Mouse (Mus musculus) right cerebral cortex, adult 2 months (tissue): ENCODE data around the gene Fam107b.

Source experiments
- DNase-seq, 2 experiments: peaks; one replicate each; pipeline ENCODE4 v3.0.0; 2021 to 2022; ENCODE audit warnings: low spot score in 2 of 2

The Fam107b gene

DNA sequence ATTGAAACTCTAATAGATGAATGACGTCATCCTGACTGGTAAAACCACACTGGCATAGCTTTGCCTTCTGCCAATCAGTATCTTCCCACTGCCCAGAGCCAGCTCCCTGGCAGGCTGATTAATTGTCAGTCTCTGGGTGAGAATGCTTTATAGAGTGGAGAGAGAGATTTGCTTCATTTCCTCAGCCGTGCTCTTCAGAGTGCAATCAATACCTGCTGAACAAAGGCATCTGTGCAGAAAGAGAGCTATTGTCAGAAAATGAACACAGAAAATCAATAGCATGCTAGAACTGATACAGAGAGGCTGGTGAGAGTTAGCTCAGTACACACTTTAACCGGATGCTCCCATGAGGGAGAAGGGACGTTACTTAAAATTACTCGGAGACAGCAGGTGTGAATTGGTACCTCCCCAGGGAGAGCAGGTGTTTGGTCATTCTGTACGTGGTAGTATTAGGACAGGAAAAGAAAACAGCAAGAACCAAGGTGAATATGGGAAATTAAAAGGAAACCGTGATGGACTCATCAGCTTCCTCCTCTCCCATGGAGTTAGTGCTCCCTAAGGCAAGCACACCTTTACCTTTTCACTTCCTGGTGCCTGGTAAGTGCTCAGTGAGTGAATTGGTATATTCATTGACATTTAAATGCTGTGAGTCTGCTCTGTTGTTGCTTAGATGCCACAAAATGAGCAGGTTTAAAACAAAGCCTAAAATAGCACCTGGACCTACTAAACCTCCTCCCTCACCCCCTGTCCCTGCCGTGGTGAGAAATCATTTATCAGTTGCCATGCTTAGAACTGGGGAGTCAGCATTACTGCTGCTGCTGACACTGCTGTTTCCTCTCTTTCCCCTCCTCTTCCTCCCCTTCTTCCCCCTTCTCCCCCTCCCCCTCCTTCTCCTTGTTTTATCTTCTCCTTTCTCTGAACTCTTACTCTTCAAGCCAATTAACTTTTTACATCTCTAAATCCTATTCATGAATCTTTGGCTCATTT is 38.9 kb downstream of the Fam107b start:
- DNase-seq, result no peak

DNA sequence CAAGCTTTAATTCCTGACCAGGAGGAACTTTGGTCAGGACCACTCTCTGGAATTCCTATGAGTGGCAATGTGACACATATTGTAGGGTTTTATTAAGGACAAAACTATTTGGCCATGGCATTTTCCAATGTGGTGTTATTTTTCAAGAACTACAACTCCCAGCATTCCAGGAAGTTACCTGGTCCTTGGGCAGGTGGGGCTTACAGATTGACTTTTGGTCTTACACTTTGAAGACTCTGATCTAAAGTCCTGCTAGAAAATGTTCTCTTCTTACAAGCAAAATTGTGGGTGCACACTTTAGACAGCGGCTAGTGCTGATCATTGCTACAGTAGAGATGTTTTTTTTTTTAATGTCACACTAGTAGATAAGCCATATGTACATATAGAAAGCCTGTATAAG is 48.2 kb downstream of the Fam107b start:
- DNase-seq, result no peak

DNA sequence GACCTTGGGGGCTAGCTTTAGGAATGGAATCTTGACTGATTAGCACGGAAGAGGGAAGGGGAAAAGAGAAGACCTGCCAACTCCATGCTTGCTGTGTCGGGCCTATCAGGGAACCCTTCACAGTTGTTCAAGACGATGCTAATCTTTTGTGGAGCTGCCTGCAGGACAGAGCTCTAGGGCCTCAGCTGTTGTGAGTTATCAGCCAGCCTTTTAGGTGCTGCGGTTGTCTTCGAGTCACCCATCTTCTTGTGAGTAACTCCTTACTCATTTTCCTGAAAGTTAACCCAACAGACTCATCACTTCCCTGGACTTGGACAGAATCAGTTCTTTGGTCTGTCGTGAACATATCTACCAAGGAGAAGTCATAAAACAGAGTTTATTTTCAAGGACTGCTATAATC is 51.3 kb downstream of the Fam107b start:
- no peak for DNase-seq

DNA sequence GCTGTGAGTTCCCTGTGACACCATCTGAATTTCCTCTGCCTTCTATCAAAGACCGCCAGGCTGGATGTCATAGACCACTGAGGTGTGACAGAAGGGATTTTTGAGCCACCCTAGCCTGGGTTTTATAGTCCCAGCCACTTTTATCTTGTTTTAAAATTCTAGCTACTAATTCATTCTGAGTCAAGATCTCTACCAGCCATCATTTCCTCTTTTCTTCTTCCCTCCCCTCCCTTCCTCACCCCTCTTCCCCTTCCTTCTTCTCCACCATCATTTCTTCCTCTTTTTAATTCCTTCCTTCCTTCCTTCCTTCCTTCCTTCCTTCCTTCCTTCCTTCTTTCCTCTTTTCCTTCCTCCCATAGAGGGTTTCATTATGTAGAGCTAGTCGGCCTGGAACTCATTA is 51.9 kb downstream of the Fam107b start:
- no peak for DNase-seq

DNA sequence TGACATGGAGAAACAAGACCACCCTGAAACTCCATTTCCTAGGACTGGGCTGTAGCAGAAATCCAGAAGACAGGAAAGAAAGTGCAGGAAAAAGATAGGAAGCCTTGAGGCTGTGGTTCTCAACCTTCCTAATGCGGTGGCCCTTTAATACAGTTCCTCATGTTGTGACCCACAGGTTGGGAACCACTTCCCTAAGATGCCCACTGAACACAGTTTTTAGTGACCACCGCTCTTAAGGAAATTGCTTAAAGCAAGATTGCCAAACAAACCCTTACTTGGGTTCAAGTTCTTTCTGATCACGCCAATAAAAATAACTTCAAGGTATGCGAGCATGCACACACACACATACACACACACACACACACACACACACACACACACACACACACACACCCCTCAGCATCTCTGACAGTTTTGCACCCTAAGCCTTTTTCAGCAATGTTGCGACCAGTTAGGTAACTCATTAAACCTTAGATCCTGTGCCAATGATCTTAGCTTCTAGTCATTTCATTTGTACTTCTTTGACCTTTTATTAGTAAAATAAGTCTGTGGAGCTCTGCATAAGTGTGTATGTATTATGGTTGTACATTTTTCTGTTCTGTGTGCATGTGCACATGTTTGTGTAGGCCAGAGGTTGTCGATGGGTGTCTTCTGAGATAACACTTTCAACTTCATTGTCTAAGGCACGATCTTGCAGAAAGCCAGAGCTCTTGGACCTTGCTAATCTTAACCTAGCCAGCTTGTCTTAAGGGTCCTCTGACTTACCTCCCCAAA is 53.1 kb downstream of the Fam107b start:
- DNase-seq, result no peak

DNA sequence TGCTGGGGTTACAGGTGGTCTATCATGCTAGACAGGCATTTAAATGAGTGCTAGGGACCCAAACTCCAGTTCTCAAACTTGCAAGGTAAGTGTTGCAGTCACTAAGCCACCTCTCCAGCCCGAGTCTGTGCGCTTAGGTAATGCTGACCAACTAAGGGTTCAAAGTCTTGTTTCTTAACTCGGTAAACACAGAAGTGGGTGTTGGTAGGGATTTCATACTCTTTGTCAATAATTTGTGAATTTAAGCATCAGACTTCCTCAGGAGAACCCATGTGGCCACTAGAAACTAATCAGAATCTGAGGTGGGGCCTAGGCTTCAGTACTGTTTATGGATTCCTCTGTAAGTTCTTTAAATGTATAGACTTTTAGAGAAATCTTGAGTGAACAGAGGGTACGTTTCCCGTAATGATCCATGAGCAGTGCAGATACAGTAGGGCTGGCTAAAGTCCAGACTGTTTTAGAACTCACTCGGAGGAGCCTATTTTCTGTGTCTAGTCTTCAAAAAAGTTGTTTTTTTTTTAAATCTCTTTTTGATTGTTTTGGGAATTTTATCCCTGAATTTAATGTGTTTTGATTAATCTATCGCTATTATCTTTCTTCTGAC is 53.8 kb downstream of the Fam107b start:
- no peak for DNase-seq

DNA sequence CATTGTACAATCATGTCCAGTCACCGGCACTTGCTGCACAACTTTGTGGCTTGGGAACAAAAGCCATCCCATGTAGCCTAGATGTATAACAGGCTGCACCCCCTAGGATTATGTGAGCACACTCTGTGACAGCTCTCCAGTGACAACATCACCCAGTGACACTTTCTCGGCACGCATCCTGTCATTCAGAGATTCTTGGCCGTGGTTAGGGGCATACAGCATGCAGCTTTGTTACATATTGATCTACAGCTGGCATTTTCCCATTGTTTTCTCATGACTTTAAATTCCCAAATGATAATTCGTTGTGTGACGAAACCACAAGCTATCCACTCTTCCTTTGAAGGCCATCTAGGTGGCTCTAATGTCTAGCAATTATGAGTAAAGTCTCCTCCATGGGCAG is 58.8 kb downstream of the Fam107b start:
- no peak for DNase-seq

DNA sequence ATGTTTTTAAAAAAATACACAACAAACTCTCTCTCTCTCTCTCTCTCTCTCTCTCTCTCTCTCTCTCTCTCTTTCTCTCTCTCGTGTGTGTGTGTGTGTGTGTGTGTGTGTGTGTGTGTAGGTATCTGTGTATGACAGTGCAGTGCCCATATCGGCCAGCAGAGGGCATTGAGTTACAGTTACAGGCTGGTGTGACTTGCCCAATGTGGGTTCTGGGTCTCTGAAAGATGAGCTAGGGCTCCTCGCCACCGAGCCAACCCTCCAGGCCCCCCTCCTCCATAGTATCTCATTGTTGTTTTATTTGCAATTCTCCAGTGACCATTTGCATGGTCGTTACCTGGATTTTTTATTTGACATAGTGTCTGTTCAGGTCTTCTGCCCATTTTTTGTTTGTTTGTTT is 59.5 kb downstream of the Fam107b start:
- no peak for DNase-seq

DNA sequence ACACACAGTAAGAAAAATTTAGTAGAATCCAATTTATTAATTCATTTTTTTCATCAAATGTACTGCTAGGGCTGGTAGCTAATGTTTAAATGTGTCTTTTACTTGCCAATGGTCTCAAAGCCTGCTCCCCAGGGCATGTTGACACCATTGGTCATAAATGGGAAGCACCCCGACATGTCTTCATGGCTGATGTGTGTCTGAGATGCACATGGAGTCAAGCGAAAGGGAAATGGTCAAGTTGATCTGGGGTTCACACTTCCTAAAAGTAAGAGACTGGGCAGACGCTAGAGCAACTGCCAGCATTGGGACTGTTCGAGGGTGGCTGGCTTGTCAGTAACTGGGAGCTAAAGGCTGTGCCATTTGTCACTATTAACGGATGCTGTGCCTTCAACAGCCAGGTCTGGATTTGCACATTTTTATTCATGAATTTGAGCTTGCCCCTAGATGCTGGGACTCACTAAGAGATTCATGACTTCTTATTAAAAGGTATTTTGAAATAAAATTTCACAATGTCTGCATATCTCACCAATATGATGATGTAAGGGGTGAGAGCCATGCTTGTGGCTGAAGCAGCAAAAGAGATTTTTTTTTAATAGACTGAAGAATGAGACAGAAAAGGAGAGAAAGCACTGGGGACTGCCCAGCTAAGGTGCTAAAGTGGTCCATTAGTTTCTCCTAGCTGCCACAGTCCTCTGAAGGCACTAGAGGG is 60.6 kb downstream of the Fam107b start:
- no peak for DNase-seq

DNA sequence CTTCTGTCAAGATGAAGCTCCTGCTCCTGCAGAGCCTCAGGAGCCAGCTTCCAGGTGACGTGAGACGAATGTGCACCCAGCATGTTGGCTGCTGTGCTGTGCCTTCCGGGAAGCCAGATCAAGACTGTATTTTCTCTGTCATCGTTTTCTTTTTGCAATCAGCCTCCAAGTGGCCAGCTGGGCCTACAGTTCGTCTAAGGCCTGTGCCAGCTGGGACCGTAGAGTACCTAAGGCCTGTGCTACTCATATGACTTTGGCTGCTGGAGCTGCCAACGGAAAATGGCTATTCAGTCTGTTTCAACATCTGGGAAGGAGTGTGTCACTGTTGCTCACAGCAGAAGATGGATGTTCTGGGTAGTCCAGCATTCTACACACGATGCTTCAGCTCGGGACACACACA is 62.8 kb downstream of the Fam107b start:
- DNase-seq, result no peak

DNA sequence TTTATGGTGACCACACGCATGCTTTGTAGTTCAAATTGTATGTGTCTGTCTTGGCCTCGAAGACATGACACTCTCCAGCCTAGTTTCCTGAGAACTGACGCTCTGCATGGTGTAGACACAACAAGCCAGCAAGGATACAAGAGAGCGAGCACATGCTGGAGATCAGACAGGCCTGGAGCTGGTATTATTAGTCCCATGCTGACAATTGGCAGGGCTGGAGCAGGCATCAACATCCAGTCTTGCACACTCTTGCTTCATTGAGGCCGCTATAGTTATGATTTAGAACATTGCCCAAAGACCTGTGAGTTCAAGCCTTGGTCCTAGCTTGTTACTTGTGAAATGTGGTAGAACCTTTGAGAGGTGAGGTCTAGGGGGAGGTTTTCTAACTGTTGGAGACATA is 66.5 kb downstream of the Fam107b start:
- no peak for DNase-seq

DNA sequence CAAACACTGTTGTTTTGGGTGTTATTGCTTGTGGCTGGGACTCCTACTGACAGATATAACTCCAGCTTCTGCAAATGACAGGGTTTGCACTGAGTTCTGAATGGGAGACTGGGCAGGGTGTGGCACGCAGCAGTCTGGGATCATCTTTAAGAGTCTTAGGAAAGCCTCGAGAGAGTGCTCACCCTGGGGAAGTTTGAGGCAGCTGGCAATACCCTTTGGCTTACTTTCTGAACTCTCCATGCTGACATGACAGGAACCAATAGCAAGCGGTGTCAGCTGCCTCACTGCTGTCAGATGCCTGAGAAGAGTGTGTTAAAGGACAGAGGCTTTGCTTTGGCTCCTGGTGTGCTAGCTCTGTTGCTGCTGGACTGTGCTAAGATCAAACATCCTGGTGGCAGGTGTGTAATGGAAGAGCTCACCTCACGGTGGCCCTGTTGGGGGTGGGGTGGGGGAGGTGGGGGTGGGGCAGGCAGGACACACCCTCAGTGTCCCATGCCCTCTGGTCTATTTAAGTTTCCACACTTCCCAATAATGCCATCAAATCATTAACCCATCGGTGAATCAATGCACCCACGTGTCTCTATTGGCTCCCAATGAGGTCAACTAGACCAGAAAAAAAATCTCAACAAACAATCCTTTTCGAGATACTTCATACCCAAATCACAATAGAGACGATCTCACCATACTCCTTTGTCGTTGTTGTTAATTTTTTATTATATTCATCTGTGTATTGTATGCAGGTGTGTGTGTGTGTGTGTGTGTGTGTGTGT is 70.9 kb downstream of the Fam107b start:
- no peak for DNase-seq

DNA sequence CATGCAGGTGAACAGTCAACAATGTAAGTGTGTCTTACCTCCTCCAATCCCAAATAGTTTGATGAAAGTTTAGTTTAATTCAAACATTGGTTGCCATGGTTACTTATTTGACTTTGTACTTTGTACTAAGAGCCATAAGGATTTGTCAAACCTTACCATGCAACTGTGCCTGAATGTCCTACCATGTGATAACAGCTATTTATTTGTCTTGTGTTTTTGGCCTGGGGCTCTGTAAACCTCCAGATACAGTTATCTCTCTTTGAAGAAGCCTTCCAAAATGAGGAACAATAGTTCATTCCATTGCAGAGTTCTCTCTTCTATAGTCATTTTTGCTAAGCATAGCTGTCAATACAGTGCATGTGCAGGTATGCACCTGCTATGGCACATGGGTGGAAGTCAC is 72.7 kb downstream of the Fam107b start:
- no peak for DNase-seq

DNA sequence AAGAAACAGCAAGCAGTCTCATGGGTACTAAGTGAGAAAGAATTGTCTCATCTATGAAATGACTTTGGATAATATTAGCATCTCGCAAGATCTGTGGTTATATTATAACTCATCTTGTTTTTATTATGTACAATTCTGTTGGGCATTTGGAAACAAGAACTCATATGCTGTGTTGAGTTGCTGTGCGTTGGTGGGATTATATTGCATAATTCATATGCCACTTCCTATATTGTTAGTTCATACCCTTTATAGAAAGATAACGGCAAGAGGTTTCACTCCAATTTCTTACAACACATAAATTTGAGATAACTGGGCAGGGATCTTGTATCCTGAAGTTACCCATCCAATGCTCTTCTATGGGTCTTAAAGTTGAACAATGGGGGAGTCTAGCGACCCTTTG is 75.5 kb downstream of the Fam107b start:
- DNase-seq, result no peak

DNA sequence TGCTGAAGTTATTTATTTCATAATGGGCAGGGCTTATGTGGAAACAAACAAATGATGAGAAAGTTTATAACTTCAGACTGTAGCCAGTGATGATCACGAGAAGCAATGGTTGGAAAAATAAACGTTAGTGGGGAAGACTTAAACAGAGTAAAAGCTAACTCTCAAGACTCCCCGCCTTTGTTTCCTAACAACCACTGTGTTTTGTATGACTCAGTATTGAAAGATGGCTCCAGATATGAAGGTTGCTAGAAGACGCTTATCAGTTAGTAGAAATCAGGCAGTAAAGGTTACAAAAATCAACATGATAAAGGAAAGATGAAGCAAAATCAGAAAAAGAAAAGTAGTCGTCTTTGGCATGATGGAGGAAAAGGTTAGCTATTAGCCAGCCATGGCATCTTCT is 78.9 kb downstream of the Fam107b start:
- DNase-seq, result no peak

DNA sequence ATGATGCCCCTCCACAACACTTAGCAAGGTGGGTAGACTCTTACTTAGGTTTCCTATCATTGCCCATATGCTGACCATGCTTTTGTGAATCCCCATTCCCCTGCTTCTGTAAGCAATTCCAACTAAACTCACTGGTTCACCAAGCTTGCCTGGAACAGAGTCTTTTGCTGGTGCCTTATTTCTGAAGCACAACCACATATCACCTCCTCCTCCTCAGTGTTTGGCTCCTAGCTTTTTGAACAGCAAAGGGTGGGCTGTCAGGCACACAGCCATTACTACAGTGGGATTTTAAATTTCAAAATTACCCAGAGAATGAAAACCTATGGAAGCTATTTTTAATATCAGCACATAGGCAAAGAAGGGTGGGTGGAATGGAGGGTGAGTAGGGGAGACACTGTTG is 84.3 kb downstream of the Fam107b start:
- DNase-seq, result no peak

DNA sequence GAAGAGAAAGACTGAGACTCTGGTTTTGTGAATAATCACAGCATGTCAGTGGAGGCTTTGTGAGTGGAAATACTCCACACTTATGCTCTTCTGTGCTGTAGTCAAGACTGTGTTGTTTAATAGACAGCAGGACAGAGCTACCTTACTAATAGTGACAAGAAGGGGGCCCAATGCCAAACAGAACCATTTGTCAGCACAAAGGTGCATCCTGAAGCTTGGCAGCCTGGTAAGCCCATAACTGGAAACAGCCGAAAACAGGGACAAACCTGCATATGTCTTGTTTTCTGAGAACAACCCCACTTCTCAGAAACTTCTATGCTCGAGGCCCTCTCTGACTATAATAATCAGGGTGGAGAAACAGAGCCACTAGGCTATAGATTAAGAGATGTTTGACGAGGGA is 85.8 kb downstream of the Fam107b start:
- no peak for DNase-seq

DNA sequence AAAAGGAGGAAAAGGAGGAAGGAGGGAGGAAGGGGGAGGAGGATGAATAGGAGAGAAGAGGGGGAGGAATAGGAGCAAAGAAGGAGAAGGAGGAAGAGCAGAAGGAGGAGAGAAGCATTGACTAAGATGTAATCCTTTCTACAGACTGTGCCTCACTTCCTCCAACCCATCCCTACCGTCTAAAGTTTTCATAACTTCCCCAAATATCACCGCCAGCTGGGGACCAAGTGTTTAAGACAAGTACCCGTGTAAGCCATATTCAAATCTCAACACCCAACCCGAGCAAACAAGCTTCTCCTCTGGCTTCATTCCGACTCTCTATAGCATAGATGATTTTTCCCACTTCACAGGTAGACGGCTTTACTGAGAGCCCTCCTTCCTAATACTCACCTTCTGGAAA is 86.5 kb downstream of the Fam107b start:
- no peak for DNase-seq

DNA sequence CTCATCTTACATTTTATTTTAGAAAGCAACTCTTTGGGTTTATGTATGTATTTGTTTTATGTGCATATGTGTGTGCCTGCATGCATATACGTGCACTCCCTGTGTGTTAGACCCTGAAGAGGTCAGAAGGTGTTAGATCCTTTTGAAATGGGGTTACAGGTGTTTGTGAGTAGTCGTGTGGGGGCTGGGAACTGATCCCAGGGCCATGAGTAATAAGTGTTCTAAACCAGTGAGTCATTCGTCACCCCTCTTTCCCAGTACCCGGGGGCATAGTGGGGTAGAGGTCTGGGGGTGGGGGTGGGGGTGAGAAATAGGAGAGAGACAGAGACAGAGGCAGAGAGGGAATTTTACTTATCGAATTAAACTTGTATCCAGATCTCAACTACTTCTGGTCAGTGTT is 87.1 kb downstream of the Fam107b start:
- no peak for DNase-seq

DNA sequence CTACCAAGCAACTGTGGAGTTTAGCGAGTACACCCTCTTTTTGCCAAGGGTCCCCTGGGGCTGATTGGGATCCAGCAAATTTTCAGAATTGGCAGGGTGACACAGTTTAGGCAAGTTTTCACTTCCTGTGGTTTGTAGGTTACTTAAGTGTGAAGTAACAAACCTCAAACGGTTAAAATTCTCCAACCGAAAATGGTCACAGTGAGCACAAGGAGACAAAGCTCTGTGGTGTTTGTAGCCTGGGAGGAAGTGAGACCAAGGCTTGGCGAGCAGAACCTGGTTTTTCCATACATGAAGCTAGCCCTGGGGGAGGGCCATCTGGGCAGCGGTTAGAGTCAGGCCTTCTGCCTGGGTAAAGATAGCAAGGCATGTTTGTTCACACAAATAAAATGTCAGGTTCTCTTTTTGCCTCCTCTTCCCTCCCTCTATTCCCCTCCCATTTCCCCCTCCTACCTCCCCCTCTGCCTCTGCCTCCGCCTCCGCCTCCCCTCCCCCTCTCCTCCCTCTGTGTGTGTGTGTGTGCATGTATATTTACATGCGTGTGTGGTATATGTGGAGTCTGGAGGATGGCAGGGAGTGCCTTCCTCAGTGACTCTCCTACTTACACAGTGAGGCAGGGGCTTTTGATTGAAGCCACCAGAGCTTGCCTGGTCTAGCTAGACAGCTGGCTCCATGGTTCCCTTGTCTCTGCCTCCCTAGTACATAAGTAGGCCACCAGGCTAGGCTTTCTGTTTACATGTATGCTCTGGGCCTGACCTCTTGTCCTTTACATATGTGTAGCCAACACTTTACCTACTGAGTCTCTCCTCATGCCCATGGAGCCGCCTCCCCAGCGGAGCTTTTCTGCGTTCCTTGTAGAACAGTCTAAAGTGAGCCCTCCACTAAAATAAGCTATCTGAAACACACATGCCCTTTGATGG is 87.8 kb downstream of the Fam107b start:
- DNase-seq, result no peak
